Mouse (Mus musculus) stomach, embryonic 16.5 days (tissue): ENCODE measurements around the gene Col15a1. TPM values are rescaled to one million over a fixed set of nuclear protein-coding genes. Genes with fewer than 3 reads are reported as not detected.

Experiments used
- ATAC-seq: fragments of 200-750 bp; cut with Nextera tagmentation; 2 replicates; pipeline ENCODE4 v1.8.0; 2017; ENCODE audit warnings: moderate number of reproducible peaks, moderate TSS enrichment; ENCODE audit not compliant: insufficient read depth, low FRiP score
- H3K27ac ChIP-seq: fragments of 300-500 bp; sonication (generic); 2 replicates; pipeline ENCODE4 v1.5.1; 2014; ENCODE audit warnings: low read length
- H3K27me3 ChIP-seq: fragments of 300-500 bp; sonication (generic); 2 replicates; pipeline ENCODE4 v1.6.1; 2014; ENCODE audit warnings: low read length, control low read depth, mixed read lengths; ENCODE audit not compliant: control insufficient read depth, insufficient read depth
- H3K36me3 ChIP-seq: fragments of 300-500 bp; sonication (generic); 2 replicates; pipeline ENCODE4 v1.6.1; 2014; ENCODE audit warnings: low read length; ENCODE audit not compliant: control insufficient read depth, insufficient read depth
- H3K4me1 ChIP-seq: fragments of 300-500 bp; sonication (generic); 2 replicates; pipeline ENCODE4 v1.6.1; 2014; ENCODE audit warnings: low read length, control low read depth, mixed read lengths; ENCODE audit not compliant: control insufficient read depth, insufficient read depth
- H3K4me2 ChIP-seq: fragments of 300-500 bp; sonication (generic); 2 replicates; pipeline ENCODE4 v1.6.1; 2014; ENCODE audit warnings: low read depth, low read length, mixed read lengths
- H3K4me3 ChIP-seq: fragments of 300-500 bp; sonication (generic); replicated peaks from 2 replicates; pipeline ENCODE4 v1.5.1; 2014; ENCODE audit warnings: mild to moderate bottlenecking, low read length
- H3K9ac ChIP-seq: fragments of 300-500 bp; sonication (generic); 2 replicates; pipeline ENCODE4 v1.6.1; 2014; ENCODE audit warnings: low read length
- H3K9me3 ChIP-seq: fragments of 300-500 bp; sonication (generic); replicated peaks from 2 replicates; pipeline ENCODE4 v1.6.1; 2016; ENCODE audit warnings: low read length, control low read depth; ENCODE audit not compliant: control insufficient read depth
- WGBS: fragments of 180-500 bp; shearing (Covaris S2); extraction: QIAGEN DNeasy Blood & Tissue Kit; methylation state at CpG from one replicate; pipeline ENCODE4 v1.1.7; 2014; 5-methylcytosine and 5-hydroxymethylcytosine counted together
- polyA plus RNA-seq: library from polyadenylated mRNA; unstranded; fragments of >200 nt; fragmentation: Nextera tagmentation; extraction: Ambion mirVana; gene quantifications from 2 replicates; pipeline ENCODE4 v1.2.1, GENCODE M21; 2015

Col15a1 gene
- polyA plus RNA-seq, 1 experiment from 2014 or later: 34.0 TPM

- Histone ChIP-seq H3K4me3 (no peak overlapping the region), H3K4me2 (no peak overlapping the region), H3K9ac (no peak overlapping the region), H3K27ac (no peak overlapping the region), H3K36me3 (no peaks in the 10 kb centered on the region), H3K9me3 (no peaks in the 10 kb centered on the region), H3K27me3 (no peaks in the 10 kb centered on the region), H3K4me1 (peaks cover 4% of the 10 kb centered on the region; the same call in 1 of the 2 replicates)
- WGBS: 60% methylated on average over 3 of the region's 3 CpGs
- ATAC-seq: no peak
These were observed 14.2 kb downstream of the Col15a1 start for GRCm38 (mm10) chr4:47222146-47222545.

- Histone ChIP-seq H3K4me2 (no peak overlapping the region), H3K27me3 (no peaks in the 10 kb centered on the region), H3K4me1 (peaks cover 15% of the 10 kb centered on the region; the same call in 1 of the 2 replicates), H3K36me3 (no peaks in the 10 kb centered on the region), H3K9me3 (no peaks in the 10 kb centered on the region), H3K9ac (no peak overlapping the region), H3K4me3 (no peak overlapping the region), H3K27ac (no peak overlapping the region)
- no peak; the same call in 1 of the 2 replicates for ATAC-seq
- 65% methylated on average over 6 of the region's 6 CpGs for WGBS
These were observed 18.0 kb downstream of the Col15a1 start for GRCm38 (mm10) chr4:47225920-47226319.

GRCm38 (mm10) chr4:47227101-47227500, 19.1 kb downstream of the Col15a1 start:
- Histone ChIP-seq H3K27me3 (no peaks in the 10 kb centered on the region), H3K27ac (peak overlapping the region; percentile 51; the same call in 1 of the 2 replicates), H3K36me3 (no peaks in the 10 kb centered on the region), H3K4me3 (no peak overlapping the region), H3K4me2 (no peak overlapping the region), H3K4me1 (peaks cover 15% of the 10 kb centered on the region; the same call in 1 of the 2 replicates), H3K9ac (no peak overlapping the region), H3K9me3 (no peaks in the 10 kb centered on the region)
- WGBS: 50% methylated on average over 4 of the region's 4 CpGs
- 0 out of 2 replicates have a peak, but pooled peaks have one; percentile 18 for ATAC-seq

- Histone ChIP-seq H3K27ac (peak overlapping the region; percentile 53), H3K36me3 (no peaks in the 10 kb centered on the region), H3K9me3 (no peaks in the 10 kb centered on the region), H3K4me1 (peaks cover 15% of the 10 kb centered on the region; the same call in 1 of the 2 replicates), H3K4me2 (no peak overlapping the region), H3K9ac (no peak overlapping the region), H3K27me3 (no peaks in the 10 kb centered on the region), H3K4me3 (no peak overlapping the region)
- 39% methylated on average over 6 of the region's 6 CpGs for WGBS
- peak; percentile 62 for ATAC-seq
These were observed 19.8 kb downstream of the Col15a1 start for GRCm38 (mm10) chr4:47227756-47228155.

GRCm38 (mm10) chr4:47228945-47229344, 21.0 kb downstream of the Col15a1 start:
- Histone ChIP-seq H3K4me3 (no peak overlapping the region), H3K4me2 (no peak overlapping the region), H3K9ac (no peak overlapping the region), H3K9me3 (no peaks in the 10 kb centered on the region), H3K4me1 (peaks cover 19% of the 10 kb centered on the region), H3K36me3 (no peaks in the 10 kb centered on the region), H3K27me3 (no peaks in the 10 kb centered on the region), H3K27ac (no peak overlapping the region)
- no peak for ATAC-seq
- 77% methylated on average over 5 of the region's 5 CpGs for WGBS

GRCm38 (mm10) chr4:47230498-47230897, 22.5 kb downstream of the Col15a1 start:
- no peak overlapping the region for H3K4me2 ChIP-seq
- H3K4me1 ChIP-seq: peaks cover 22% of the 10 kb centered on the region
- no peak for ATAC-seq
- no peak overlapping the region for H3K9ac ChIP-seq
- 79% methylated on average over 7 of the region's 7 CpGs for WGBS
- no peaks in the 10 kb centered on the region for H3K36me3 ChIP-seq
- H3K9me3 ChIP-seq: no peaks in the 10 kb centered on the region
- no peaks in the 10 kb centered on the region for H3K27me3 ChIP-seq
- no peak overlapping the region for H3K27ac ChIP-seq
- no peak overlapping the region for H3K4me3 ChIP-seq

- no peak overlapping the region for H3K9ac ChIP-seq
- H3K4me3 ChIP-seq: no peak overlapping the region
- no peaks in the 10 kb centered on the region for H3K36me3 ChIP-seq
- WGBS: 72% methylated on average over 6 of the region's 6 CpGs
- peaks cover 22% of the 10 kb centered on the region for H3K4me1 ChIP-seq
- no peaks in the 10 kb centered on the region for H3K27me3 ChIP-seq
- no peak overlapping the region for H3K27ac ChIP-seq
- H3K9me3 ChIP-seq: no peaks in the 10 kb centered on the region
- ATAC-seq: no peak
- no peak overlapping the region for H3K4me2 ChIP-seq
These were observed 23.4 kb downstream of the Col15a1 start for GRCm38 (mm10) chr4:47231322-47231721.

GRCm38 (mm10) chr4:47233192-47233835, 25.4 kb downstream of the Col15a1 start:
- H3K4me1 ChIP-seq: peaks cover 11% of the 10 kb centered on the region
- 67% methylated on average over 14 of the region's 14 CpGs for WGBS
- H3K4me2 ChIP-seq: no peak overlapping the region
- no peaks in the 10 kb centered on the region for H3K9me3 ChIP-seq
- H3K27ac ChIP-seq: no peak overlapping the region
- no peak for ATAC-seq
- H3K27me3 ChIP-seq: no peaks in the 10 kb centered on the region; the same call in 1 of the 2 replicates
- no peaks in the 10 kb centered on the region for H3K36me3 ChIP-seq
- no peak overlapping the region for H3K4me3 ChIP-seq
- no peak overlapping the region for H3K9ac ChIP-seq

- 22% methylated on average over 17 of the region's 17 CpGs for WGBS
- no peak overlapping the region for H3K27ac ChIP-seq
- ATAC-seq: peak; percentile 74
These were observed 26.8 kb downstream of the Col15a1 start for GRCm38 (mm10) chr4:47234667-47235267.

More at GRCm38 (mm10) chr4:47234667-47235267, 26.8 kb downstream of the Col15a1 start:
- peaks cover 11% of the 10 kb centered on the region for H3K4me1 ChIP-seq
- no peaks in the 10 kb centered on the region for H3K9me3 ChIP-seq
- H3K27me3 ChIP-seq: no peaks in the 10 kb centered on the region; the same call in 1 of the 2 replicates
- H3K9ac ChIP-seq: no peak overlapping the region
- H3K4me3 ChIP-seq: no peak overlapping the region
- no peak overlapping the region for H3K4me2 ChIP-seq
- no peaks in the 10 kb centered on the region for H3K36me3 ChIP-seq
